Comparison of ENCODE assay signal across 7 mouse cellular contexts in the genomic region with DNA sequence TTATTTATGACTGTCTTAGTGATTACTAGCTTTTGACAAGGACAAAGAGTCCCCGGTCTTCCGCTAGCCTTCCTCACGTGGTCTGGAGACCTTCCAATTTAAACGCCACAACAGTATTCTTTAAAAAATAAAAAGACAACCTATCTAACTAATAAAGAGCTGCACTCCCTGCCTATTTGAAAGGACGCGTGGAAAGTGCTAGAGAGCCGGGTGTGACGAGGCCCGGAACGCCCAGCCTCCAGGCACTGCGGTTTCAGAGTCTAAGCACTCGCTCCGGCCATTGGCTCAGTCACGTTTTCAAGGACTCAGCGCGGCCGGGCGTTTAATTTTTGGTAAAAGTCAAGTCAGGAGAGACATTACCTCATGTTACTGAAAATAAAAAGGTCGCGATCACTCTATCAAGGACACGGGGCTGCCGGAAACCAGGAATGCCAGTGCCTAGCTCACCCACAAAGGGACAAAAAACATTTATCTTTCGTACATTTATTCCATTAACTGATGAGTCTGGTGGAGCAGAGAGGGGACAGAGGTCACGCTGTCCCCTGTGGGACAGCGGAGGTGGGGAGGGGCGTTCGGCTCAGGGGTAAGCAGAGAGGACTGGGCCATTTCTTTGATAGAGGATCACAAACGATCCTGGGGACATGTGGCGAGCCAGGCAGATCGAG. TPM values are rescaled to one million over a fixed set of nuclear protein-coding genes. Genes with fewer than 3 reads are reported as not detected.
DNase-seq lines count a peak whose midpoint lies in the region; ATAC-seq and TF ChIP-seq lines count a peak whose summit lies in the region.

No protein-coding gene starts in this region.

- peak overlapping the region; percentile 72 for H3K4me3 ChIP-seq in intestine, postnatal 0 days (ENCODE audit: low read depth, low read length)
- peak overlapping the region; percentile 83 for H3K4me3 ChIP-seq in limb, embryonic 14.5 days (replicated peaks; ENCODE audit: low read length)
- peak overlapping the region; percentile 74 for H3K4me3 ChIP-seq in midbrain, embryonic 15.5 days

- no peaks in the 10 kb centered on the region for H3K27me3 ChIP-seq in intestine, postnatal 0 days (replicated peaks; ENCODE audit: control insufficient read depth, insufficient read depth, low read length)
- H3K27me3 ChIP-seq in limb, embryonic 14.5 days (ENCODE audit: control insufficient read depth, insufficient read depth, low read length) = no peaks in the 10 kb centered on the region
- no peaks in the 10 kb centered on the region for H3K27me3 ChIP-seq in midbrain, embryonic 15.5 days (replicated peaks)

- H3K27ac ChIP-seq in intestine, postnatal 0 days (ENCODE audit: low read depth, low read length) = peak overlapping the region; percentile 99
- peak overlapping the region; percentile 98 for H3K27ac ChIP-seq in limb, embryonic 14.5 days (replicated peaks; ENCODE audit: low read depth, low read length)
- peak overlapping the region; percentile 99 for H3K27ac ChIP-seq in midbrain, embryonic 15.5 days

- WGBS in intestine, postnatal 0 days = under 1% methylated on average over 30 of the region's 30 CpGs
- WGBS in limb, embryonic 14.5 days = under 1% methylated on average over 30 of the region's 30 CpGs
- under 1% methylated on average over 30 of the region's 30 CpGs for WGBS in midbrain, embryonic 15.5 days

- TF ChIP-seq POLR2A in limb, embryonic 14.5 days (IDR thresholded peaks at IDR 0.05; ENCODE audit: borderline replicate concordance, extremely low read depth, insufficient read depth, insufficient read length) = peak; percentile 67; the same call in 1 of the 2 replicates

- peak overlapping the region; percentile 75 for H3K4me2 ChIP-seq in intestine, postnatal 0 days (replicated peaks; ENCODE audit: low read depth)
- H3K4me2 ChIP-seq in limb, embryonic 14.5 days (replicated peaks; ENCODE audit: low read depth, low read length, severe bottlenecking) = peak overlapping the region; percentile 92
- peak overlapping the region; percentile 62 for H3K4me2 ChIP-seq in midbrain, embryonic 15.5 days

- peaks cover 18% of the 10 kb centered on the region for H3K36me3 ChIP-seq in intestine, postnatal 0 days (ENCODE audit: control insufficient read depth, insufficient read depth)
- H3K36me3 ChIP-seq in limb, embryonic 14.5 days (ENCODE audit: control insufficient read depth, insufficient read depth, low read length) = peaks cover 24% of the 10 kb centered on the region
- H3K36me3 ChIP-seq in midbrain, embryonic 15.5 days (replicated peaks) = peaks cover 3% of the 10 kb centered on the region; the same call in 1 of the 2 replicates

- peak overlapping the region; percentile 83 for H3K9ac ChIP-seq in intestine, postnatal 0 days (ENCODE audit: low read depth, low read length)
- H3K9ac ChIP-seq in limb, embryonic 14.5 days (ENCODE audit: low read depth, low read length, severe bottlenecking) = peak overlapping the region; percentile 81
- peak overlapping the region; percentile 81 for H3K9ac ChIP-seq in midbrain, embryonic 15.5 days

- no peak for TF ChIP-seq CTCF in intestine, postnatal 0 days (IDR thresholded peaks at IDR 0.05; ENCODE audit: low read depth)

- peak; percentile 34 for ATAC-seq in granulocyte monocyte progenitor cell, adult 5-6 weeks (replicated peaks; ENCODE audit: poor library complexity, severe bottlenecking)
- peak; percentile 19 for ATAC-seq in intestine, postnatal 0 days
- ATAC-seq in limb, embryonic 14.5 days (ENCODE audit: low FRiP score, low read depth) = no peak
- peak; percentile 48 for ATAC-seq in midbrain, embryonic 15.5 days (replicated peaks)

- no peaks in the 10 kb centered on the region for H3K9me3 ChIP-seq in intestine, postnatal 0 days (ENCODE audit: control insufficient read depth)
- H3K9me3 ChIP-seq in limb, embryonic 14.5 days (ENCODE audit: control insufficient read depth, low read length) = no peaks in the 10 kb centered on the region
- H3K9me3 ChIP-seq in midbrain, embryonic 15.5 days = no peaks in the 10 kb centered on the region

- DNase-seq in adrenal gland, postnatal 10 days = peak; percentile 88
- peak; percentile 83 for DNase-seq in embryo, embryonic 9.5 days (ENCODE audit: extremely low spot score)
- DNase-seq in limb, embryonic 14.5 days (ENCODE audit: low spot score) = peak; percentile 81
- peak; percentile 64 to 65 for DNase-seq in spleen, adult 18-20 months

- H3K4me1 ChIP-seq in intestine, postnatal 0 days (replicated peaks; ENCODE audit: control insufficient read depth, insufficient read depth, low read length) = peaks cover 8% of the 10 kb centered on the region; the same call in 1 of the 2 replicates
- H3K4me1 ChIP-seq in limb, embryonic 14.5 days (ENCODE audit: control insufficient read depth, insufficient read depth, low read length) = peaks cover 23% of the 10 kb centered on the region; the same call in 1 of the 2 replicates
- peaks cover 24% of the 10 kb centered on the region for H3K4me1 ChIP-seq in midbrain, embryonic 15.5 days

RNA-seq across cellular contexts. Expression of gene Hspa8, which starts 0.8 kb away (rescaled TPM):
- total RNA-seq in adrenal gland, postnatal 10 days (2021) = 1,000 to 10,000 TPM; 1,152 to 1,293 TPM
- total RNA-seq in granulocyte monocyte progenitor cell, adult 5-6 weeks (2014; fragmentation: Nextera tagmentation) = 2,268 and 2,405 TPM in 2 replicates
- 4,273 and 4,449 TPM in 2 replicates for total RNA-seq in granulocyte monocyte progenitor cell, adult 5-6 weeks (2017)
- polyA plus RNA-seq in intestine, postnatal 0 days (2015; fragmentation: Nextera tagmentation; extraction: Ambion mirVana) = 1,042 and 1,135 TPM in 2 replicates
- polyA plus RNA-seq in limb, embryonic 14.5 days (2012; rRNA removed) = 2,115 and 2,701 TPM in 2 replicates
- 1,955 and 2,023 TPM in 2 replicates for polyA plus RNA-seq in limb, embryonic 14.5 days (2014; fragmentation: Nextera tagmentation; extraction: Ambion mirVana)
- polyA plus RNA-seq in midbrain, embryonic 15.5 days (2015; fragmentation: Nextera tagmentation; extraction: Ambion mirVana) = 3,196 and 3,218 TPM in 2 replicates
